Mouse (Mus musculus) liver, adult 2 months (tissue): ENCODE results near the gene Abcc9.

Experiments
- CTCF ChIP-seq: fragments of 200-500 bp; IDR thresholded peaks from 2 replicates; pipeline ENCODE4 v1.5.1; 2011; ENCODE audit warnings: low read depth, low read length, control low read depth
- POLR2A ChIP-seq: fragments of 200-500 bp; IDR thresholded peaks from 2 replicates; pipeline ENCODE4 v1.6.1; 2011; ENCODE audit warnings: low read length, control low read depth; ENCODE audit not compliant: insufficient read depth; ENCODE audit errors: extremely low read depth

- TF ChIP-seq CTCF (no peak), POLR2A (no peak)
Observed at GRCm38 (mm10) chr6:142708369-142708768, 6.3 kb upstream of the Abcc9 start.
